Comparison of ENCODE assay signal across 7 mouse cellular contexts in genomic region chr1:65186287-65187073, GRCm38 (mm10). TPM values are rescaled to one million over a fixed set of nuclear protein-coding genes. Genes with fewer than 3 reads are reported as not detected.
DNase-seq lines count a peak whose midpoint lies in the region; ATAC-seq lines count a peak whose summit lies in the region.

Idh1 (minus strand) TSS chr1:65186500.
Pikfyve (plus strand) TSS chr1:65186683.

- peaks cover 7% of the 10 kb centered on the region for H3K36me3 ChIP-seq in embryonic facial prominence, embryonic 10.5 days (replicated peaks)
- H3K36me3 ChIP-seq in limb, embryonic 11.5 days (ENCODE audit: control insufficient read depth, insufficient read depth, low read length) = no peaks in the 10 kb centered on the region
- peaks cover 4% of the 10 kb centered on the region; the same call in 1 of the 2 replicates for H3K36me3 ChIP-seq in midbrain, embryonic 14.5 days (ENCODE audit: control insufficient read depth, insufficient read depth, low read length)

- peak within 1 kb of the TSS; percentile 91 for H3K27ac ChIP-seq in embryonic facial prominence, embryonic 10.5 days (replicated peaks)
- H3K27ac ChIP-seq in limb, embryonic 11.5 days (replicated peaks; ENCODE audit: low read depth, low read length) = peak within 1 kb of the TSS; percentile 56; the same call in 1 of the 2 replicates
- peak within 1 kb of the TSS; percentile 84 for H3K27ac ChIP-seq in midbrain, embryonic 14.5 days (replicated peaks; ENCODE audit: low read depth, low read length)

- H3K9me3 ChIP-seq in embryonic facial prominence, embryonic 10.5 days = no peaks in the 10 kb centered on the region
- no peaks in the 10 kb centered on the region for H3K9me3 ChIP-seq in limb, embryonic 11.5 days (ENCODE audit: control insufficient read depth, low read length)
- H3K9me3 ChIP-seq in midbrain, embryonic 14.5 days (ENCODE audit: control insufficient read depth, low read length) = no peaks in the 10 kb centered on the region

- peak within 1 kb of the TSS; percentile 96 for H3K4me3 ChIP-seq in embryonic facial prominence, embryonic 10.5 days
- H3K4me3 ChIP-seq in limb, embryonic 11.5 days (ENCODE audit: low read depth, low read length) = peak within 1 kb of the TSS; percentile 88
- peak within 1 kb of the TSS; percentile 84 for H3K4me3 ChIP-seq in midbrain, embryonic 14.5 days (replicated peaks; ENCODE audit: low read depth, low read length)

- peak within 1 kb of the TSS; percentile 84 for H3K9ac ChIP-seq in limb, embryonic 11.5 days (ENCODE audit: low read length)
- peak within 1 kb of the TSS; percentile 86 for H3K9ac ChIP-seq in midbrain, embryonic 14.5 days (replicated peaks; ENCODE audit: low read length)

- no peaks in the 10 kb centered on the region for H3K27me3 ChIP-seq in embryonic facial prominence, embryonic 10.5 days (replicated peaks; ENCODE audit: low read depth, poor library complexity, severe bottlenecking)
- no peaks in the 10 kb centered on the region for H3K27me3 ChIP-seq in limb, embryonic 11.5 days (ENCODE audit: control insufficient read depth, insufficient read depth, low read length)
- no peaks in the 10 kb centered on the region for H3K27me3 ChIP-seq in midbrain, embryonic 14.5 days (ENCODE audit: control insufficient read depth, insufficient read depth, low read length)

- ATAC-seq in limb, embryonic 11.5 days (ENCODE audit: insufficient number of reproducible peaks, low FRiP score, low TSS enrichment, low read depth) = peak; percentile 100
- peak; percentile 100 for ATAC-seq in midbrain, embryonic 14.5 days (ENCODE audit: low FRiP score, low TSS enrichment)

- under 1% methylated on average over 71 of the region's 71 CpGs for WGBS in embryonic facial prominence, embryonic 10.5 days
- WGBS in limb, embryonic 11.5 days = under 1% methylated on average over 52 of the region's 71 CpGs
- WGBS in midbrain, embryonic 14.5 days = under 1% methylated on average over 71 of the region's 71 CpGs

- H3K4me1 ChIP-seq in embryonic facial prominence, embryonic 10.5 days = peaks cover 20% of the 10 kb centered on the region
- no peaks in the 10 kb centered on the region for H3K4me1 ChIP-seq in limb, embryonic 11.5 days (ENCODE audit: control insufficient read depth, insufficient read depth, low read length)
- H3K4me1 ChIP-seq in midbrain, embryonic 14.5 days (ENCODE audit: control insufficient read depth, insufficient read depth, low read length) = peaks cover 14% of the 10 kb centered on the region; the same call in 1 of the 2 replicates

- peak within 1 kb of the TSS; percentile 57 for H3K4me2 ChIP-seq in limb, embryonic 11.5 days (ENCODE audit: low read depth, severe bottlenecking)
- peak within 1 kb of the TSS; percentile 66 for H3K4me2 ChIP-seq in midbrain, embryonic 14.5 days (ENCODE audit: low read length)

- peak; percentile 97 for DNase-seq in adrenal gland, postnatal 10 days
- DNase-seq in embryonic facial prominence, embryonic 10.5 days (ENCODE audit: low spot score) = peak; percentile 97
- peak; percentile 99 for DNase-seq in heart, adult 11 months
- peak; percentile 98 for DNase-seq in kidney, adult 18-20 months
- DNase-seq in limb, embryonic 11.5 days (ENCODE audit: low spot score) = peak; percentile 97
- DNase-seq in midbrain, embryonic 14.5 days = peak; percentile 99
- peak; percentile 93 to 97 for DNase-seq in spleen, adult 18-20 months

RNA-seq across cellular contexts. Expression of gene Idh1, which starts in this region (rescaled TPM):
- 100 to 1,000 TPM; 272 to 322 TPM for total RNA-seq in adrenal gland, postnatal 10 days (2021)
- polyA plus RNA-seq in embryonic facial prominence, embryonic 10.5 days (2016; fragmentation: Nextera tagmentation; extraction: Ambion mirVana) = 228 and 231 TPM in 2 replicates
- polyA plus RNA-seq in limb, embryonic 11.5 days (2014; fragmentation: Nextera tagmentation; extraction: Ambion mirVana) = 174 and 176 TPM in 2 replicates
- 494 and 592 TPM in 2 replicates for polyA plus RNA-seq in midbrain, embryonic 14.5 days (2014; fragmentation: Nextera tagmentation; extraction: Ambion mirVana)

RNA-seq across cellular contexts. Expression of gene Pikfyve, which starts in this region (rescaled TPM):
- total RNA-seq in adrenal gland, postnatal 10 days (2021) = 10 to 100 TPM; 22.8 to 26.2 TPM
- 13.5 and 13.7 TPM in 2 replicates for polyA plus RNA-seq in embryonic facial prominence, embryonic 10.5 days (2016; fragmentation: Nextera tagmentation; extraction: Ambion mirVana)
- 16.3 and 16.5 TPM in 2 replicates for polyA plus RNA-seq in limb, embryonic 11.5 days (2014; fragmentation: Nextera tagmentation; extraction: Ambion mirVana)
- 18.8 and 22.4 TPM in 2 replicates for polyA plus RNA-seq in midbrain, embryonic 14.5 days (2014; fragmentation: Nextera tagmentation; extraction: Ambion mirVana)

Comparison
In these comparisons a context has a peak if more than half of its experiments do, and no peak if none do; other contexts are left out.
1. Peak in every context shown above with its lines: DNase-seq, ATAC-seq, H3K4me3 ChIP-seq and H3K27ac ChIP-seq.